Mouse (Mus musculus): Measurements from ENCODE around the gene Cald1. TPM values are rescaled to one million over a fixed set of nuclear protein-coding genes. Genes with fewer than 3 reads are reported as not detected.

The Cald1 gene
- 366 and 368 TPM in 2 replicates for polyA plus RNA-seq (2014; fragmentation: Nextera tagmentation; extraction: Ambion mirVana)

DNA sequence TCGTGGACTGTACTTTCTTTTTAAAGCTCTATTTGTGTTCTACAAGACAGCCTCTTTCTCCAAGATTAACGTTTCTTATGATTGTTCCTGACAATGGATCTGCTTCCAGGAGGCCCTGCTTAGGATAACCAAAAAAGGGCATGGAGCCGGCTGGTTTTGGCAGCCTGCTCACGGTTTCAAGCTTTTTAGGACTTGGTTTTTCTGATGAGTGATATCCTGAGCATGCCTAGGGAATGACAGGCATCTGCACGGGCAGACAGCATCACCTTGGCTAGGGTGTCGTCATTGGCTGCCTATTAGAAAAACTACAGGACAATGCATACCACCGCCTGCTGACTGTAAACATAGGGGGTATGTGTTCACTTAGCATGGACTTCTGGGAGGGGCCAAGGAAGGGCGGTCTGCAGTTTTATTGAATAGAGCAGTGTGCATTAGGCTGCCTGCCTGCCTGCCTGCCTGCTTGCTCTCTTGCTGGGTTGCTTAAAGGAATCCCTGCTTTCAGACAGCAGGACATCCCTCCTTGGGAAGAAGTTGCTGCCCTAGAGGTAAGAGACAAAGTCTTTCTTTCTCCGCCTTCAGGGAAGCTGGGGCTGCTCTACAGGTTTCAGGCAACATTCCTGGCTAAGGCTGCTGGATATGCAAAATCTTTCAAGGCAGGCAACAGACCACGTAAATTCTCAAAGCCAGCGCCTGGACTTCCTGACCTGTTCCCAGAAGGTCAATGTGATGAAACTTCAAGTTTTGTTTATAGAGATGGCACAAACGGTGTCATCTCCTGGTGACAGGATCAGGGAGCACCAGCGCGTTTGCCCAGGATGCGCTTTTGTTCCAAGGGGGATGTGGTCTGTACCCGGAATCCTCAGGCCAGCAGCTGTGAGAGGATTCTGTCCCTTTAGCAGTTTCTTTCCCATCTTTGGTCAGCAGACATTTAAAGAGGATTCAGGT, at the start of gene Cald1:
TSS of gene Cald1 (plus strand) at position 380 of the 945 bp plus-strand sequence.
- no peaks in the 10 kb centered on the region for H3K9me3 ChIP-seq (ENCODE audit: control insufficient read depth, low read depth, low read length)
- no peaks in the 10 kb centered on the region for H3K27me3 ChIP-seq (ENCODE audit: control insufficient read depth, insufficient read depth, low read length)
- H3K4me1 ChIP-seq (ENCODE audit: control insufficient read depth, insufficient read depth, low read length), result peaks cover 29% of the 10 kb centered on the region
- H3K4me2 ChIP-seq (replicated peaks; ENCODE audit: low read depth, low read length), result peak within 1 kb of the TSS; percentile 51
- H3K36me3 ChIP-seq (ENCODE audit: control insufficient read depth, insufficient read depth, low read length), result no peaks in the 10 kb centered on the region
- H3K9ac ChIP-seq (replicated peaks; ENCODE audit: low read depth, low read length), result peak within 1 kb of the TSS; percentile 56
- WGBS, result 4% methylated on average over 16 of the region's 16 CpGs
- H3K4me3 ChIP-seq (ENCODE audit: low read depth, low read length), result peak within 1 kb of the TSS; percentile 48
- ATAC-seq (ENCODE audit: insufficient number of reproducible peaks, insufficient read depth, low FRiP score, low read depth), result peak; percentile 93
- peak within 1 kb of the TSS; percentile 86 for H3K27ac ChIP-seq (ENCODE audit: low read length)

DNA sequence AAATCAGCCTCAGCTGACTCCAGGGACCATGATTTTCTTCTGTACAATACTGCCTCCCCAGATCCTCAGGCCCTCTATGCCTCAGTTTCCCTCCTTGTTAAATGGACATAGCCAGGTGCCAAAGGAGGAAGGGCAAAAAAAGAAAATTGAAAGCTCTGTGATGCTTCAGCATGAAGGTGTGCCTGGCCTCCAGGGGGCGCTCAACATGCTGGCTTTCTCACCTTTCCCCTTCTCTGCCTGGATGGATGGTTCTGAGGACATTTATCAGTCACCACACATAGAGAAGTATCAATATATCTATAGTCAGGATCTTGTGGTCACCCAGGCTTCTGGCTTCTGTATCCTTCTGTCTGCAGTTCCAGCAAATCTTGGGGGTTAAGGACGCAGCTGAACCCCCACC, 49.3 kb upstream of the Cald1 start:
- H3K9me3 ChIP-seq (ENCODE audit: control insufficient read depth, low read depth, low read length), result no peaks in the 10 kb centered on the region
- 48% methylated on average over 2 of the region's 2 CpGs for WGBS

DNA sequence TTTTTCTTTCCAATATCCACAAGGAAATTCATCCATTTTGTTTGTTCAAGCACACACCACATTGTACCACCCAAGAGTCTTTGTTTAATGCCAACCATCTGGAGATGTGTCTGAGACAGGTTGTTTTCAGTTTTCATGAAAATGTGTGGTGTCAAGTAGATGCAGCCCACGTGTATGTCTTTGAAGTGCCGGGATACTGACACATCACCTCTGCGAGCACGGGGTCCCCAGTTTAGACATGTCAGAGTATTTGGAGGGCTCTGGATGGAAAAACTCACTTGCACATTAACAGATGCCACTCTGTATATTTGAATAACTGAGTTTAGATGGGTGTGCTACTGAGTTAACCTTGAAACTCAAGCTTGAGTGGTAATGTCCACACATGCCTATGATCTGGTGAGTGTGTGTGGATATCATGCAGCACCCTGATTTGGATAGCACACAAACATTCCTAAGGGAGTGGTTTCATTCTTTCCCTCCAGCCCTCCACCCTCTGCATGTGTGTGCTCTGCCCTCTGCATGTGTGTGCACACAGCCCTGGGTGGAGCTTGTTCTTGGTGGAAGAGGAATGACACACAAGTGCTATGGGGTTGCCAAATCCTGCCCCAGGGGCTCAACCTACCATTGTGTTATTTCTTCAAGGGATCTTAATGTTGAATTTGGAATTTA, 45.7 kb upstream of the Cald1 start:
- H3K27me3 ChIP-seq (ENCODE audit: control insufficient read depth, insufficient read depth, low read length), result no peaks in the 10 kb centered on the region
- no peak overlapping the region for H3K27ac ChIP-seq (ENCODE audit: low read length)
- peak; percentile 37; the same call in 1 of the 2 replicates for ATAC-seq (ENCODE audit: insufficient number of reproducible peaks, insufficient read depth, low FRiP score, low read depth)
- no peaks in the 10 kb centered on the region for H3K36me3 ChIP-seq (ENCODE audit: control insufficient read depth, insufficient read depth, low read length)
- H3K9me3 ChIP-seq (ENCODE audit: control insufficient read depth, low read depth, low read length), result no peaks in the 10 kb centered on the region
- H3K4me3 ChIP-seq (ENCODE audit: low read depth, low read length), result no peak overlapping the region
- peaks cover 9% of the 10 kb centered on the region; the same call in 1 of the 2 replicates for H3K4me1 ChIP-seq (ENCODE audit: control insufficient read depth, insufficient read depth, low read length)
- no peak overlapping the region for H3K9ac ChIP-seq (replicated peaks; ENCODE audit: low read depth, low read length)
- H3K4me2 ChIP-seq (replicated peaks; ENCODE audit: low read depth, low read length), result no peak overlapping the region
- WGBS, result 73% methylated on average over 4 of the region's 4 CpGs

More for the DNA sequence above, 49.3 kb upstream of the Cald1 start:
- Histone ChIP-seq H3K4me2 (replicated peaks; ENCODE audit: low read depth, low read length) (no peak overlapping the region), H3K9ac (replicated peaks; ENCODE audit: low read depth, low read length) (no peak overlapping the region), H3K4me3 (ENCODE audit: low read depth, low read length) (no peak overlapping the region), H3K27ac (ENCODE audit: low read length) (peak overlapping the region; percentile 85), H3K4me1 (ENCODE audit: control insufficient read depth, insufficient read depth, low read length) (peaks cover 13% of the 10 kb centered on the region), H3K36me3 (ENCODE audit: control insufficient read depth, insufficient read depth, low read length) (no peaks in the 10 kb centered on the region), H3K27me3 (ENCODE audit: control insufficient read depth, insufficient read depth, low read length) (no peaks in the 10 kb centered on the region)
- ATAC-seq (ENCODE audit: insufficient number of reproducible peaks, insufficient read depth, low FRiP score, low read depth), result no peak

- Histone ChIP-seq H3K36me3 (ENCODE audit: control insufficient read depth, insufficient read depth, low read length) (no peaks in the 10 kb centered on the region), H3K27ac (ENCODE audit: low read length) (peak overlapping the region; percentile 7; the same call in 1 of the 2 replicates)
- 52% methylated on average over 9 of the region's 9 CpGs for WGBS
Measured at GRCm38 (mm10) chr6:34554291-34554997, 43.9 kb upstream of the Cald1 start.

DNA sequence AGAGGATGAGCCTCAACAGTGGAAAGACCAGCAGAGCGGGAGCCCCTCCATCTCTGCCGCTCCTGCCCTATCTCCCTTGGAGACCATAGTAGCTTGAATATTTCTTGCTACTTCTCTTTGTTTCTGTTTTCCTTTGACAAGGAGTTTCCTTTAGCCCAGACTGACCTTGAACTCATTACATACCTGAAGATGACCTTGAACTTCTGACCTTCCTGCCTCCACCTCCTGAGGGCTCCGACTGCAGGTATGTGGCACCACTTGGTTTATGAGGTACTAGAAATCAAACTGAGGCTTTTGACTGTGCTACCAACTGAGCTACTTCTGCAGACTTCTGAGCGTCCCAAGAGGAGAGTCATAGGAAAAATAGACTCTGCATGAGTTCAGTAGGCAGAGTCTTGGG, 38.8 kb upstream of the Cald1 start:
- WGBS, result 71% methylated on average over 4 of the region's 4 CpGs
- Histone ChIP-seq H3K9me3 (ENCODE audit: control insufficient read depth, low read depth, low read length) (no peaks in the 10 kb centered on the region), H3K9ac (replicated peaks; ENCODE audit: low read depth, low read length) (no peak overlapping the region), H3K4me1 (ENCODE audit: control insufficient read depth, insufficient read depth, low read length) (no peaks in the 10 kb centered on the region), H3K4me3 (ENCODE audit: low read depth, low read length) (no peak overlapping the region), H3K27ac (ENCODE audit: low read length) (peak overlapping the region; percentile 16; the same call in 1 of the 2 replicates), H3K4me2 (replicated peaks; ENCODE audit: low read depth, low read length) (no peak overlapping the region), H3K27me3 (ENCODE audit: control insufficient read depth, insufficient read depth, low read length) (no peaks in the 10 kb centered on the region), H3K36me3 (ENCODE audit: control insufficient read depth, insufficient read depth, low read length) (no peaks in the 10 kb centered on the region)
- no peak for ATAC-seq (ENCODE audit: insufficient number of reproducible peaks, insufficient read depth, low FRiP score, low read depth)

More at GRCm38 (mm10) chr6:34554291-34554997, 43.9 kb upstream of the Cald1 start:
- no peaks in the 10 kb centered on the region for H3K27me3 ChIP-seq (ENCODE audit: control insufficient read depth, insufficient read depth, low read length)
- no peak overlapping the region for H3K4me3 ChIP-seq (ENCODE audit: low read depth, low read length)
- peaks cover 9% of the 10 kb centered on the region; the same call in 1 of the 2 replicates for H3K4me1 ChIP-seq (ENCODE audit: control insufficient read depth, insufficient read depth, low read length)
- no peak for ATAC-seq (ENCODE audit: insufficient number of reproducible peaks, insufficient read depth, low FRiP score, low read depth)
- no peaks in the 10 kb centered on the region for H3K9me3 ChIP-seq (ENCODE audit: control insufficient read depth, low read depth, low read length)
- no peak overlapping the region for H3K9ac ChIP-seq (replicated peaks; ENCODE audit: low read depth, low read length)
- no peak overlapping the region for H3K4me2 ChIP-seq (replicated peaks; ENCODE audit: low read depth, low read length)

DNA sequence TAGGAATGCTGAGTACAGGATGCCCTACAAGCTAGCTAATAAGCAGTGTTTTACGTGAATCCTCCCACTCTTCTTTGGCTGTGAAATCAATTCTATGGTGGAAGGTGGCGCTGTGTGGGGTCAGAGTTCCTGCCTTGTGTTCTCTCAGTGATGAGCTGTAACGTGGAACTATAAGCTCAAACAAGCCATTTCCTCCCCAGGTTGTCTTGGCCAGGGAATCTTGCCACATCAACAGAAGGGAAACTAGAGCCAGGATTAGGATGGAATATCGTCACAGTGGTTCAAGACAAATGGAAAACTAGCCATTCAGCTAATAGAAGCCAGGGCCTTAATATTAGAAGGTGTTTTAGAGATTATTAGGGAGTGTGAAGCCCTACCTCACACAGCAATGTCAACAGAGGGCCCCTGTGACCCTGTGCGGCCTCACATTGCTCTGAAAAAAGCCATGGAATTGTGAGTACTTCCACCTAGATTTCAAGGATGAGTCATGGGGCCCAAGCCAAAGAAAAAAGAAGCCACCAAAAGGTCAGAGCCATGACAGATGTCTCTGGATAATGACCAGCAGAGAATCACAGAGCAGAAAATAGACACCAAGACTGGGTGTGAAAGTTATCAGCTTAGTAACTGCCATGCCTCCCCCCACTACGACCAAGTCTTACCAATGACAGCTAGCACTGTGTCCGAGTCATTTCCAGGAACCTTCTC, 33.0 kb upstream of the Cald1 start:
- no peaks in the 10 kb centered on the region for H3K27me3 ChIP-seq (ENCODE audit: control insufficient read depth, insufficient read depth, low read length)
- H3K4me1 ChIP-seq (ENCODE audit: control insufficient read depth, insufficient read depth, low read length), result no peaks in the 10 kb centered on the region
- ATAC-seq (ENCODE audit: insufficient number of reproducible peaks, insufficient read depth, low FRiP score, low read depth), result no peak
- H3K4me3 ChIP-seq (ENCODE audit: low read depth, low read length), result no peak overlapping the region
- WGBS, result 75% methylated on average over 7 of the region's 7 CpGs
- no peak overlapping the region for H3K9ac ChIP-seq (replicated peaks; ENCODE audit: low read depth, low read length)
- no peaks in the 10 kb centered on the region for H3K9me3 ChIP-seq (ENCODE audit: control insufficient read depth, low read depth, low read length)
- no peak overlapping the region for H3K27ac ChIP-seq (ENCODE audit: low read length)
- no peaks in the 10 kb centered on the region for H3K36me3 ChIP-seq (ENCODE audit: control insufficient read depth, insufficient read depth, low read length)
- H3K4me2 ChIP-seq (replicated peaks; ENCODE audit: low read depth, low read length), result no peak overlapping the region

DNA sequence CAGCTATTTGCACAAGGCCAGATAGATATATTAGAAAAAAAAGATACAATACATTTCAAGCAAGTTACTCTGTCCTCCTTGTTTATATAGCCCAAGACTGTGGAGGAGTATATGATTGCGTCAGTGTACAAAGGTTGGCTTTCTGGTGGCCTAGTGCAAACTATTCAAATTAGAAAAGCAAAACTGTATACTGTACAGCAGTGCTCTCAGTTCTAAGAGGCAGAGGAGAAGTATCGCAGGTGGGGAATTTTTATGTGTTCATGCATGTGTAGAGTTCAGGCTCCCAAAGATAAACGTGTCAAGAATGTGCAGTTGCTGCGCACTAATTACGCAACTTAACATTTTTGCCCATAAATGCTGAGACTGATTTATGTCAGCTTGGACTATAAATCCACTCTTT, 31.0 kb upstream of the Cald1 start:
- Histone ChIP-seq H3K9me3 (ENCODE audit: control insufficient read depth, low read depth, low read length) (no peaks in the 10 kb centered on the region), H3K4me3 (ENCODE audit: low read depth, low read length) (no peak overlapping the region), H3K36me3 (ENCODE audit: control insufficient read depth, insufficient read depth, low read length) (no peaks in the 10 kb centered on the region), H3K9ac (replicated peaks; ENCODE audit: low read depth, low read length) (no peak overlapping the region), H3K27ac (ENCODE audit: low read length) (no peak overlapping the region), H3K4me1 (ENCODE audit: control insufficient read depth, insufficient read depth, low read length) (no peaks in the 10 kb centered on the region), H3K4me2 (replicated peaks; ENCODE audit: low read depth, low read length) (no peak overlapping the region), H3K27me3 (ENCODE audit: control insufficient read depth, insufficient read depth, low read length) (no peaks in the 10 kb centered on the region)
- 57% methylated on average over 5 of the region's 5 CpGs for WGBS
- ATAC-seq (ENCODE audit: insufficient number of reproducible peaks, insufficient read depth, low FRiP score, low read depth), result no peak
